Mouse (Mus musculus) heart, embryonic 16.5 days (tissue): ENCODE measurements around the gene Glo1. TPM values are rescaled to one million over a fixed set of nuclear protein-coding genes. Genes with fewer than 3 reads are reported as not detected.

Source experiments
- ATAC-seq: fragments of 200-750 bp; cut with Nextera tagmentation; replicated peaks from 2 replicates; pipeline ENCODE4 v1.8.0; 2017; ENCODE audit warnings: moderate number of reproducible peaks; ENCODE audit not compliant: insufficient read depth, low FRiP score; ENCODE audit errors: extremely low read depth
- H3K27ac ChIP-seq: fragments of 300-500 bp; sonication (generic); 2 replicates; pipeline ENCODE4 v1.5.1; 2014; ENCODE audit warnings: mild to moderate bottlenecking, low read length, control low read depth, moderate library complexity
- H3K27me3 ChIP-seq: fragments of 300-500 bp; sonication (generic); 2 replicates; pipeline ENCODE4 v1.6.1; 2014; ENCODE audit warnings: low read length, mixed read lengths; ENCODE audit not compliant: control insufficient read depth, insufficient read depth
- H3K36me3 ChIP-seq: fragments of 300-500 bp; sonication (generic); 2 replicates; pipeline ENCODE4 v1.6.1; 2014; ENCODE audit not compliant: control insufficient read depth, insufficient read depth
- H3K4me1 ChIP-seq: fragments of 300-500 bp; sonication (generic); 2 replicates; pipeline ENCODE4 v1.6.1; 2014; ENCODE audit warnings: low read length, mixed read lengths; ENCODE audit not compliant: control insufficient read depth, insufficient read depth
- H3K4me2 ChIP-seq: fragments of 300-500 bp; sonication (generic); 2 replicates; pipeline ENCODE4 v1.6.1; 2014; ENCODE audit warnings: low read depth, mild to moderate bottlenecking, control low read depth, low read length
- H3K4me3 ChIP-seq: fragments of 300-500 bp; sonication (generic); 2 replicates; pipeline ENCODE4 v1.5.1; 2014; ENCODE audit warnings: mild to moderate bottlenecking, control low read depth, low read length
- H3K9ac ChIP-seq: fragments of 300-500 bp; sonication (generic); 2 replicates; pipeline ENCODE4 v1.6.1; 2014; ENCODE audit warnings: low read length, control low read depth
- H3K9me3 ChIP-seq: fragments of 300-500 bp; sonication (generic); replicated peaks from 2 replicates; pipeline ENCODE4 v1.6.1; 2016; ENCODE audit warnings: low read length; ENCODE audit not compliant: control insufficient read depth
- WGBS: fragments of 180-500 bp; shearing (Covaris S2); extraction: QIAGEN DNeasy Blood & Tissue Kit; methylation state at CpG from one replicate; pipeline ENCODE4 v1.1.7; 2014; 5-methylcytosine and 5-hydroxymethylcytosine counted together
- polyA plus RNA-seq: library from polyadenylated mRNA; unstranded; fragments of >200 nt; fragmentation: Nextera tagmentation; extraction: Ambion mirVana; gene quantifications from 2 replicates; pipeline ENCODE4 v1.2.1, GENCODE M21; 2015

Gene Glo1
- polyA plus RNA-seq, 1 experiment from 2014 or later: 198 TPM

DNA sequence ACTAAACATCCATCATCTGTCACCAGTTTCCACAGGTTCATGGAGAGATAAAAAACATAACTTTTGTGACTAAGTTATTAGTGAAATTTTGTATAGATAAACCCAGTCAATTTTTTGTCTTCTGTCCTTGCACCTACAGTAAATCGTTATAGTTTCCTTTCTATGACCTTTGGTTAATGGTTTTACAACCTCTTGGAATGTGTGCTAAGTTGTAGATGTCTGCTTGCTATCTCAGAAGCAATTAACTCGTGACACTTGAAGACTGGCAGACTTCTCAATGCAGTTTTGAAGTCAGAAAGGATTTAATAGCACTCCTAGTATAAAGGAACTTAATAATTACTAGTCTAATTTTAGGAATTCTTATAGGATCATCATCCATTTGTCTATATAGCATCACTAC lies 6.1 kb downstream of the Glo1 start:
- no peaks in the 10 kb centered on the region for H3K36me3 ChIP-seq
- no peak overlapping the region for H3K9ac ChIP-seq
- 51% methylated on average over 2 of the region's 2 CpGs for WGBS
- no peak overlapping the region for H3K4me2 ChIP-seq
- H3K4me1 ChIP-seq: no peaks in the 10 kb centered on the region
- H3K4me3 ChIP-seq: no peak overlapping the region
- no peaks in the 10 kb centered on the region for H3K27me3 ChIP-seq
- no peaks in the 10 kb centered on the region for H3K9me3 ChIP-seq
- H3K27ac ChIP-seq: no peak overlapping the region
- no peak for ATAC-seq

- Histone ChIP-seq H3K27ac (no peak overlapping the region), H3K36me3 (no peaks in the 10 kb centered on the region), H3K4me1 (no peaks in the 10 kb centered on the region), H3K4me2 (no peak overlapping the region), H3K9me3 (no peaks in the 10 kb centered on the region), H3K9ac (no peak overlapping the region), H3K4me3 (no peak overlapping the region), H3K27me3 (no peaks in the 10 kb centered on the region)
- ATAC-seq: no peak
- 47% methylated on average over 2 of the region's 2 CpGs for WGBS
Measured at GRCm38 (mm10) chr17:30619153-30619552, 7.5 kb downstream of the Glo1 start.

DNA sequence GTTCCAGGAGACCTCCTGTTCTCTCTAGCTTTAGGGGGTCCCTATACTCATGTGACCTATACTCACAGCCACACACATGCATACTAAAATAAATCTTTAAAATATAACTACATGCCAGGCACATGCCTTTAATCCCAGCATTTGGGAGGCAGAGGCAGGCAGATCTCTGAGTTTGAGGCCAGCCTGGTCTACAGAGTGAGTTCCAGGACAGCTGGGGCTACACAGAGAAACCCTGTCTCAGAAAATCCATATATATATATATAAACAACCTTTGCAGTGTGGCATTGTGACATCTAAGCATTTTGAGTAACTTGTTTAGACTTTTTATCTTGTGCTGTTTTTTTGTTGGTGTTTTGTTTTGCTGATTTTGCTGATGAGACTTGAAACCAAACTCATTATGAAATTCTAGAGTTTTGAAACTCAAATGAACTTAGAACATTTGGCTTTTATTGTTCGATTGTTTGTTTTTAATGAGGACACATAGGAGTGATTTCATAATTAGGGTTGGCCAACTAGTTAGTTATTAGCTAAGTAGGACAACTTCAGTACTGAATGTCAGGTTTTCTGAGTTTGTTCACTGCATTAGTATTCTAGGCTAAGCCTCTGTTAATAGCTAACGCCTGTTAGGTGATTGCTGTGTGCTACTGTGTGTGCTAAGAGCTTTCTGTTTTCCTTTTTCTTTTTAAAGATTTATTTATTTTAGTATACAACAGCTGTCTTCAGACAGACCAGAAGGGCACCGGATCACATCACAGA lies 8.4 kb downstream of the Glo1 start:
- ATAC-seq: no peak
- Histone ChIP-seq H3K4me3 (no peak overlapping the region), H3K9me3 (no peaks in the 10 kb centered on the region), H3K9ac (no peak overlapping the region), H3K36me3 (no peaks in the 10 kb centered on the region), H3K27ac (no peak overlapping the region), H3K4me2 (no peak overlapping the region), H3K4me1 (no peaks in the 10 kb centered on the region), H3K27me3 (no peaks in the 10 kb centered on the region)
- WGBS: 85% methylated on average over 3 of the region's 3 CpGs

GRCm38 (mm10) chr17:30616203-30616602 lies 10.5 kb downstream of the Glo1 start:
- WGBS: 87% methylated on average over 5 of the region's 5 CpGs
- no peaks in the 10 kb centered on the region for H3K36me3 ChIP-seq
- H3K9ac ChIP-seq: no peak overlapping the region
- H3K4me1 ChIP-seq: peaks cover 6% of the 10 kb centered on the region
- H3K27ac ChIP-seq: no peak overlapping the region
- H3K9me3 ChIP-seq: no peaks in the 10 kb centered on the region
- no peaks in the 10 kb centered on the region for H3K27me3 ChIP-seq
- H3K4me2 ChIP-seq: no peak overlapping the region
- ATAC-seq: no peak
- H3K4me3 ChIP-seq: no peak overlapping the region

- H3K4me1 ChIP-seq: peaks cover 19% of the 10 kb centered on the region
- H3K36me3 ChIP-seq: 0 out of 2 replicates have a peak, but pooled peaks cover 2% of the 10 kb centered on the region
- H3K4me3 ChIP-seq: no peak overlapping the region
- H3K27ac ChIP-seq: no peak overlapping the region
- H3K9me3 ChIP-seq: peaks cover 5% of the 10 kb centered on the region; the same call in 1 of the 2 replicates
- H3K9ac ChIP-seq: no peak overlapping the region
- no peaks in the 10 kb centered on the region for H3K27me3 ChIP-seq
- ATAC-seq: no peak
- no peak overlapping the region for H3K4me2 ChIP-seq
Measured at GRCm38 (mm10) chr17:30613350-30613749, 13.3 kb downstream of the Glo1 start.

DNA sequence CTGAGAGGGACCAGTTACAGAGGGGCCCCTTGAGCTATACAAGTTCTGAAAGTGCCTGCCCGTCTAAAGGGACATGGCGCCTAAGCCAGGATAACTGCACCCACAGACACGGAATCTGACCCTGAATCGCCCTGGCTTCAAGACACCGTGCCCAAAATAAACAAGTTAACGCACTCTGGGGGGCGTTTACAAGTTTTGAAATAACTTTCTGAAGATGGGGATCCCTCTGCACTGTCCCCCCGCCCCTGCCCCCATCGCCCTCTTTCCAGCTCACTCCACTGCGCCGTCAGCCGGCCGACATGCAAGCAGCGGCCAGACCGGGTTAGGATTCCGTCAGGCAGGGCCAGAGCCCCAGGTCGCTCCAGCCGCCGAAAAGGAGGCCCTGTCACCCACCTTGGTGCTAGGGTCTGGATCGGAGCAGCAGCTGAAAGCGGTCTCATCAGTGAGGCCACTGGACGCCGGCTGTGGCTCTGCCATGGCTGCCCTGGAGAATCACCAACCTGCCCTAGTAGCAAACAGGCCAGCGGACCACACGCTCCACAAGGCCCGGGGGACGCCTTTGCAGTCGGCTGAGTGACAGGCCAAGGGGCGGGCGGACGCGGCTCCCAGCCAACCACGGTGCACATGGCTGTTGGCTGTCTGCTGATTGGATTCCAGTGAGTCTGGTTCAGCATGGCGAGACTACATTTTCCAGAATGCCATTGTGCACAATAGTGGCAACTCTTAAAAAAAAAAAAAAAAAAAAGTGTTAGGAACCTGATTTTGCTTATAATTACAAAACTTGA lies 14.4 kb downstream of the Glo1 start:
- ATAC-seq: peak; percentile 100
- H3K36me3 ChIP-seq: 0 out of 2 replicates have a peak, but pooled peaks cover 2% of the 10 kb centered on the region
- under 1% methylated on average over 34 of the region's 34 CpGs for WGBS
- H3K27ac ChIP-seq: peak overlapping the region; percentile 93
- H3K9ac ChIP-seq: peak overlapping the region; percentile 94
- H3K9me3 ChIP-seq: peaks cover 5% of the 10 kb centered on the region; the same call in 1 of the 2 replicates
- peak overlapping the region; percentile 84 for H3K4me3 ChIP-seq
- H3K4me1 ChIP-seq: peaks cover 19% of the 10 kb centered on the region
- no peaks in the 10 kb centered on the region for H3K27me3 ChIP-seq
- peak overlapping the region; percentile 70 for H3K4me2 ChIP-seq

DNA sequence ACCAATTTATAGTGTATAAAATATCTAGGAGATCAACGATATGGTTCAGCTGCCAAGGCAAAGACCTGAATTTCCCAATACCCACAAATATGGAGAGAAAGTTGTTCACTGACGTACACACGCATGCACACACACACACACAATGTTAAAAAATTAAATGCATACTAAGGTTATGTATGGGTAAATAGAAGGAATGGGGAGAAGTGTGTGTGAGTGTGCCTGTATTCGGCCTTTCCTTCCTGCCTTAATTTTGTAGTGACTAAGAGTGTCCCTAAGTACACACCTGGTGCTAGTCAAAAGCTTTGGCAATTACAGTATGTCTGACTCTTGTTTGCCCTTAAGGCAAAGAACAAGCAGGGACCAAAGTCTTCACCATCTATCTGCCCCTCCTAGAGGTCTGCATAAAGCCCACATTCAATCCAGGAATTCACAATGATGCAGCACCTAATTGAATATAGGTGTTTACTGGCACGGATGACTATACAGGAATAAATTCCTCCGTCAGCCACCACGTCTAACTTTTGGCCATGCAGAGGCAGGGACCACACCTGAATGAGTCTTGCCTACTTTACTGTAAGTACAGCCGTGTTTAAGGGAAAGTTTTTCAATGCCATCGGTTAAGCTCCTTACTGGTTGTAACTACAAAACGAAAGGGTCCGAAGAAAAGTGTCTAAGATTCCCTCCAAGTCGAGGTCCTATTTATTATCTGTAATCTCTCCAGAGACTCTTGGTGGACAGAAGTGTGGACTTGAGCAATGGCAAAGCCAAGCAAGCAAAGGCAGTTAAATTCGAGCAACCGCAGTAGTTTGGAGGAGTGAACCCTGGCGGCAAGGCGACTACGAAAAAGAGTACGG lies 15.2 kb downstream of the Glo1 start:
- 20% methylated on average over 18 of the region's 18 CpGs for WGBS
- Histone ChIP-seq H3K27me3 (no peaks in the 10 kb centered on the region), H3K36me3 (0 out of 2 replicates have a peak, but pooled peaks cover 2% of the 10 kb centered on the region), H3K9ac (peak overlapping the region; percentile 94), H3K9me3 (peaks cover 5% of the 10 kb centered on the region; the same call in 1 of the 2 replicates), H3K4me1 (peaks cover 19% of the 10 kb centered on the region), H3K27ac (peak overlapping the region; percentile 93), H3K4me2 (peak overlapping the region; percentile 70), H3K4me3 (peak overlapping the region; percentile 84)
- ATAC-seq: no peak

- no peak for ATAC-seq
- no peak overlapping the region for H3K9ac ChIP-seq
- WGBS: 68% methylated on average over 1 of the region's 1 CpGs
- no peak overlapping the region for H3K27ac ChIP-seq
- H3K4me2 ChIP-seq: no peak overlapping the region
- H3K4me1 ChIP-seq: peaks cover 19% of the 10 kb centered on the region
- no peaks in the 10 kb centered on the region for H3K27me3 ChIP-seq
- peaks cover 5% of the 10 kb centered on the region; the same call in 1 of the 2 replicates for H3K9me3 ChIP-seq
- no peak overlapping the region for H3K4me3 ChIP-seq
- H3K36me3 ChIP-seq: 0 out of 2 replicates have a peak, but pooled peaks cover 2% of the 10 kb centered on the region
Measured at GRCm38 (mm10) chr17:30610739-30611138, 15.9 kb downstream of the Glo1 start.
